Mouse (Mus musculus) lung, postnatal 0 days (tissue): ENCODE measurements at regions not wholly inside any gene's neighbourhood (a gene's known extent, or its start where the extent isn't known, plus 50 kb on each side); places are given as distances from the start of the nearest gene placed in this dataset.

Experiments used
- ATAC-seq: fragments of 200-750 bp; cut with Nextera tagmentation; 2 replicates; pipeline ENCODE4 v1.8.0; 2017; ENCODE audit warnings: moderate library complexity
- DNase-seq: peaks from one replicate; pipeline ENCODE4 v3.0.0-alpha.2; 2016; ENCODE audit warnings: low spot score
- H3K27ac ChIP-seq: fragments of 300-500 bp; sonication (generic); 2 replicates; pipeline ENCODE4 v1.5.1; 2014; ENCODE audit warnings: antibody characterized with exemption, mild to moderate bottlenecking, low read length, mixed read lengths
- H3K27me3 ChIP-seq: fragments of 300-500 bp; sonication (generic); replicated peaks from 2 replicates; pipeline ENCODE4 v1.6.1; 2014; ENCODE audit warnings: low read length, mixed read lengths; ENCODE audit not compliant: insufficient read depth
- H3K36me3 ChIP-seq: fragments of 300-500 bp; sonication (generic); 2 replicates; pipeline ENCODE4 v1.6.1; 2014; ENCODE audit warnings: low read length, mixed read lengths; ENCODE audit not compliant: insufficient read depth
- H3K4me1 ChIP-seq: fragments of 300-500 bp; sonication (generic); 2 replicates; pipeline ENCODE4 v1.6.1; 2014; ENCODE audit warnings: antibody characterized with exemption, low read depth, low read length, mixed read lengths; ENCODE audit not compliant: insufficient read depth
- H3K4me2 ChIP-seq: fragments of 300-500 bp; sonication (generic); replicated peaks from 2 replicates; pipeline ENCODE4 v1.6.1; 2014; ENCODE audit warnings: low read depth, mild to moderate bottlenecking, low read length, moderate library complexity, mixed read lengths
- H3K4me3 ChIP-seq: fragments of 300-500 bp; sonication (generic); 2 replicates; pipeline ENCODE4 v1.5.1; 2014; ENCODE audit warnings: low read depth, low read length
- H3K9ac ChIP-seq: fragments of 300-500 bp; sonication (generic); replicated peaks from 2 replicates; pipeline ENCODE4 v1.6.1; 2014; ENCODE audit warnings: low read depth, mild to moderate bottlenecking
- H3K9me3 ChIP-seq: fragments of 300-500 bp; sonication (generic); 2 replicates; pipeline ENCODE4 v1.6.1; 2016; ENCODE audit warnings: low read length, mixed read lengths
- CTCF ChIP-seq: IDR thresholded peaks from 2 replicates; pipeline ENCODE4 v1.5.1; 2016; ENCODE audit warnings: antibody characterized with exemption, mild to moderate bottlenecking
- EP300 ChIP-seq: IDR thresholded peaks from 2 replicates; pipeline ENCODE4 v1.6.1; 2016; ENCODE audit warnings: antibody characterized with exemption, mild to moderate bottlenecking, control low read depth
- WGBS: fragments of 180-500 bp; shearing (Covaris S2); extraction: QIAGEN DNeasy Blood & Tissue Kit; methylation state at CpG from one replicate; pipeline ENCODE4 v1.1.7; 2014; 5-methylcytosine and 5-hydroxymethylcytosine counted together

DNA sequence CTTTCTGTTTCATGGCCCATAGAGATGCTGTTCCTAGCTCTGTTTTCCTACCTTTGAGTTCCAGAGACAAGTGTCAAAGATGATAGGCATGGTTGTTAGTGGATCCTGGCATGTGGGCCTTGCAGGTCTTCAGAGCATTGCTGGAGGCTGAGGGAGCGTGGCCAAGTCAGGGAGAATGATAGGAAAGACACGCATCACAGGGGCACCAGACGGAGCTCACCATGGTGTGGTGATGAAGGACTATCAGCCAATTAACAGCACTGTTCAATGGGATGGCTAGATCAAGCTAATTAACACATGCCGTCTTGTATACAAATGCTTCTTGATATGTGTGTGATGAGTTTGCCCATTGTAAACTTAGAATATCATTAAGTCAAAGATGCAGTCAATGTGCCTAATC is 344.1 kb downstream of the En1 start:
- no peak overlapping the region for H3K9ac ChIP-seq
- H3K4me3 ChIP-seq = no peak overlapping the region
- H3K4me1 ChIP-seq = no peaks in the 10 kb centered on the region
- no peak for TF ChIP-seq CTCF
- no peak for TF ChIP-seq EP300
- H3K27ac ChIP-seq = no peak overlapping the region
- H3K27me3 ChIP-seq = no peaks in the 10 kb centered on the region
- H3K9me3 ChIP-seq = no peaks in the 10 kb centered on the region
- H3K4me2 ChIP-seq = no peak overlapping the region
- DNase-seq = no peak
- no peak for ATAC-seq
- 83% methylated on average over 4 of the region's 4 CpGs for WGBS
- no peaks in the 10 kb centered on the region for H3K36me3 ChIP-seq

DNA sequence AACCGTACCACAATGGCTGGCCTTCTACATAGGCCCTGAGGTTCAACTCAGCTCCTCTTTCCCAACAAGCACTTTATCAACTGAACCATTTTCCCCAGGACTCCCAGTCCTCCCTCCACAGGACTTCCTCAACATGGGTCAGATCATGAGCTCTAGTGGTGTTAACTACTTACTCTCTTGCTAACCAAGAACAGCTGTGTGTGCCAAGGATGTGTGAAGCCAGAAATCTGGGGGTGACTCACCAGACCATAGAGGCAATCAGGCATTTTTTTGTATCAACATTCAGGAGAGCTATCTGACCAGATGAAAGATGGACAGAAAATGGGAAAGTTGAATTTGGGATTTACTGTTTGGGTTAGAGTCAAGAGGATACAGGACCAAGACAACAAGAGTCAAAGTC is 359.0 kb downstream of the En1 start:
- Histone ChIP-seq H3K27ac (no peak overlapping the region), H3K4me3 (no peak overlapping the region), H3K9ac (no peak overlapping the region), H3K27me3 (no peaks in the 10 kb centered on the region), H3K36me3 (no peaks in the 10 kb centered on the region), H3K4me2 (no peak overlapping the region), H3K4me1 (no peaks in the 10 kb centered on the region), H3K9me3 (no peaks in the 10 kb centered on the region)
- DNase-seq (no peak), ATAC-seq (no peak)
- WGBS = 80% methylated on average over 1 of the region's 1 CpGs
- TF ChIP-seq EP300 (no peak), CTCF (no peak)

DNA sequence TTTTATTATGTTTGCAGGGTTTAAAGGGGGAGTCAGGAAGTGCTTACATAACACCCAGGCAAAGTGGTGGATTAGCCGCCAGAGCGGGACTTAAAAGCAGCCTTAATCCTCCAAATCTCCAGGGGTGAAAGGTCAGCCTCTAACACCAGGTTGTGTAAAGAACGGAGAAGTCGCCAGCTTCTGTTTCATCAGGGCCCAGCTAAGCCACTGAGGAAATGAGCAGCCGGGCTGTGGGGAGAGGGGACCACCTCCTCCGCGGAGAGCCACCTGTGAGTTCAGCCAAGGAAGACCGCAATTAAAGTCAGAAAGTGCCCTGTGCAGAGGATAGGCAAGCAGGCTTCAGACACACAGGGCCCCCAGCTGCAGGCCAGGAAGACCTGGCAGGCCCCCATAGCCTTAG is 359.8 kb downstream of the En1 start:
- no peak overlapping the region for H3K9ac ChIP-seq

DNA sequence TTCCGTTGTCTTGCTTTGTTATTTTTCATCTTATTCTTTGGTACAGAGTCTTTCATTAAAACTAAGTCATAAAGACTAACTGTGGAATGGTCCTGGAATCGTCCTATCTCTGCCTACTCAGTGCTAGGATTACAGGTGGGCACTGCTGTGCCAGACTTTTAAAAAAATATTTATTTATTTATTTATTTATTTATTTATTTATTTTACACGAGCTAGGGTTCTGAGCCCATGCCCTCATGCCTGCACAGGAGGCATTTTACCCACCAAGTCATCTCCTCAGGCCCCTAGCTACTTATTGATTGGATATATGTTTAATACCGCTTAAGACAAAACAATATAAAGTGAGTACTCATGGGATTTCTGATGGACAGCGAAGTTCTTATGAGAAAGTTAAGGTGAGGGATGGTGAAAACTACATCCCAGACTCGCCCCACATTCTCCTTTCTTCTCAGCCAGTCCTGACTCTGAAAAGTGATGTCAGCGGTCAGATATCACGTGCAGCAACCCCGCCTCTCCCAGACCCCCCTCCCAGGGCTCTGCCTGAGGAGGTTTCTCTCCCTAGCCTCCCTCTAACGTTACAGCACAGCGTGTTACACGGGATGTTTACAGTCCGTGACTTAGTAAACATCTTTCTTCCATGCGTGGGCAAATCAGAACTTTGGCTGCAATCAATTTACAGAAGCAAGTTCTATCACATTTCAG is 361.4 kb downstream of the En1 start:
- H3K27me3 ChIP-seq = no peaks in the 10 kb centered on the region
- H3K9me3 ChIP-seq = no peaks in the 10 kb centered on the region
- peak overlapping the region; percentile 42 for H3K4me2 ChIP-seq
- 22% methylated on average over 14 of the region's 14 CpGs for WGBS
- DNase-seq (peak; percentile 33), ATAC-seq (peak; percentile 66)
- TF ChIP-seq EP300 (no peak), CTCF (no peak)
- no peak overlapping the region for H3K27ac ChIP-seq
- no peaks in the 10 kb centered on the region for H3K4me1 ChIP-seq
- no peak overlapping the region for H3K9ac ChIP-seq
- no peaks in the 10 kb centered on the region for H3K36me3 ChIP-seq
- H3K4me3 ChIP-seq = peak overlapping the region; percentile 12; the same call in 1 of the 2 replicates

More for the DNA sequence above, 359.8 kb downstream of the En1 start:
- ATAC-seq (no peak), DNase-seq (no peak)
- no peaks in the 10 kb centered on the region for H3K9me3 ChIP-seq
- no peak overlapping the region for H3K27ac ChIP-seq
- H3K4me3 ChIP-seq = no peak overlapping the region
- H3K36me3 ChIP-seq = no peaks in the 10 kb centered on the region
- TF ChIP-seq EP300 (no peak), CTCF (no peak)
- no peak overlapping the region for H3K4me2 ChIP-seq
- 8% methylated on average over 8 of the region's 8 CpGs for WGBS
- no peaks in the 10 kb centered on the region for H3K27me3 ChIP-seq
- no peaks in the 10 kb centered on the region for H3K4me1 ChIP-seq

DNA sequence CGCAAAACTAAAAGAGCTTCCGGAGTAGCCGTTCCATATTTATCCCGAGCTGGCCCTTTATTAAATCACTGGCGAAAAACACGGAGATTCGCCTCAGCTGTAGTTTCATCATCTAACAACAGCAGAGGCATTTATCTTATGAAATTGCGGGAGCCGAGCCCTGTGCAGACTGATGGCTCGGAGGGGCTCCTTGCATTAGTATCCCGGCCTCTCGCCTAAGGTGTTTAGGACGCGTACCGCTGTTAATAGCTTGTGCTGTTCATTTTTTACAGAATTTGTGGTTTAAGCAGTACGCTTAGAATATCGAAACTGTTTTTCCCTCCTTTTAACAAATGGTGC is 361.9 kb downstream of the En1 start:
- Histone ChIP-seq H3K9me3 (no peaks in the 10 kb centered on the region), H3K4me2 (peak overlapping the region; percentile 42), H3K27ac (no peak overlapping the region), H3K27me3 (no peaks in the 10 kb centered on the region), H3K4me3 (peak overlapping the region; percentile 12; the same call in 1 of the 2 replicates), H3K36me3 (no peaks in the 10 kb centered on the region), H3K4me1 (no peaks in the 10 kb centered on the region), H3K9ac (no peak overlapping the region)
- DNase-seq (peak; percentile 28), ATAC-seq (peak; percentile 17; the same call in 1 of the 2 replicates)
- WGBS = 40% methylated on average over 17 of the region's 17 CpGs
- TF ChIP-seq EP300 = no peak
- TF ChIP-seq CTCF = no peak

DNA sequence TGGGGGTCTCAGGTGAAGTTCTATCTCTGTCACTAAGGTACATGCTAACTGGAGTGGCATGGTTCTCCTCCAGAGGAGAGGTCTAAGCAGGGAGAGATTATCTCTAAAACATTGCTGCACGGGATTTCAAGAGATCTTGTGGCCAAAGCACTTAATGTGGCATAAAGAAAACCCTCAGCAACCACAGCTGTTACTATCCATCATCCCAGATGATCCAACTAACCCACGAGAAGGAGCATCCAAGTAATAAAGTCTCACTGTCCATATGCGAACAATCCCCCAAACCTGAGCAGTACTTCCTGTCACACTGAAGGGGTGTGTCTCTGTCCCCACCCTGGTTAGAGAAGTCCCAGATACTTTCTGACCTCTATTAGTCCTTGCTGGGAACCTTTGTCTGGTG is 363.9 kb downstream of the En1 start:
- no peak for ATAC-seq
- Histone ChIP-seq H3K27me3 (no peaks in the 10 kb centered on the region), H3K27ac (no peak overlapping the region), H3K4me1 (no peaks in the 10 kb centered on the region), H3K4me2 (no peak overlapping the region), H3K9ac (no peak overlapping the region), H3K36me3 (no peaks in the 10 kb centered on the region), H3K9me3 (no peaks in the 10 kb centered on the region), H3K4me3 (no peak overlapping the region)
- 60% methylated on average over 3 of the region's 3 CpGs for WGBS
- no peak for DNase-seq
- TF ChIP-seq EP300 = no peak
- no peak for TF ChIP-seq CTCF

DNA sequence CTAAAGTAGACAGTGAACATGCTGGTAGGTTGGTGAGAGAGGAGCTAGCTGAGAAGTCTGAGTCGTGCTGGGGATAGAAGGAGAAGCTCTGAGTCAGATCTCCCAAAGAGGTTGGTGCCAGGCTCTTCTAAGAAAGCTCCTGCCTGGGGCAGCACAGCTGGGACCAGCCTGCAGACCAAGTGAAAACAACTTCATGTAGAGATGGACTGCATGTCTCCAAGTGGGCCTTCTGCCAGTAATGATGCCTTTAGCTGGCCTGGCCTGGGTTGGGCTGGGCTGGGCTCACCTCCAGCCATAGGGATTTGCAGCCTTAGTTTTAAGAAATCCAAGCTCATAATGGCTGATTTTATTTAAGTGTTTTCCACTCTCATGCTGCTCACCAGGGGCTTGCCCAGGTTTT is 357.7 kb downstream of the Insig2 start:
- peak; percentile 84 for ATAC-seq
- H3K9me3 ChIP-seq = no peaks in the 10 kb centered on the region
- WGBS = 47% methylated on average over 1 of the region's 1 CpGs
- H3K9ac ChIP-seq = no peak overlapping the region
- no peaks in the 10 kb centered on the region for H3K4me1 ChIP-seq
- no peak overlapping the region for H3K27ac ChIP-seq
- no peak overlapping the region for H3K4me3 ChIP-seq
- H3K4me2 ChIP-seq = no peak overlapping the region
- no peaks in the 10 kb centered on the region for H3K27me3 ChIP-seq
- TF ChIP-seq CTCF = no peak
- TF ChIP-seq EP300 = no peak
- H3K36me3 ChIP-seq = no peaks in the 10 kb centered on the region
- DNase-seq = peak; percentile 63
